ENCODE assay signal across 14 mouse cellular contexts in the genomic region with DNA sequence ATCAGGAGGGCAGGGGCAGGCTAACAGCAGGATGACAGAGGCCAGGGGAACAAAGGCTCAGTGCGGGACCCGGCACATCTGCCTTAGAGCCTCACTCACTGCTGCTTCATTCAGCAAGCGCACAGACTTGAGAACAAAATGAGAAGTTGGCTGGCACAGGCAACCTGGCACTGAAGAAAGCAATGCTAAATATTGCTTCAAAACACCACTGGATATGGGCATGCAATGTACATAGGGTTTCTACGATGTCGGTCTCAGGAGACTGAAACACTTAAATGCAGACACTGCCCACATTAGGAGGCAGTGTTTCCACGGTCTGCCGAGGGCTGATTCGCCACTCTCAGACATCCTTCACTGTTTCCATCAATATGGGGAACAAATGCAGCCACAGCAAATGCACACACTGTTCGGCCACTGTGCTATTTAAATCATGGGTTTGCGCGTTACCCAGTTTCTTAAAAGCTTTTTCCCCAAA.
DNase-seq lines count a peak whose midpoint lies in the region; ATAC-seq and TF ChIP-seq lines count a peak whose summit lies in the region.
"Had no signal": no experiment of that assay in that cellular context is flagged by ENCODE, and none has a peak within 500 bp of the region (broad histone marks: within the 10 kb centered on the region; RNA-seq: fewer than 3 reads in every experiment).

No protein-coding gene starts in this region.

- no peaks in the 10 kb centered on the region for H3K9me3 ChIP-seq in hindbrain, embryonic 10.5 days
- H3K9me3 ChIP-seq in midbrain, embryonic 12.5 days: no peaks in the 10 kb centered on the region
- no peaks in the 10 kb centered on the region for H3K9me3 ChIP-seq in intestine, postnatal 0 days (ENCODE audit: control insufficient read depth)
- no peaks in the 10 kb centered on the region for H3K9me3 ChIP-seq in forebrain, postnatal 0 days (ENCODE audit: low read length)
- H3K9me3 ChIP-seq: liver, embryonic 13.5 days had no signal

- intact Hi-C loops in gastrocnemius, adult 2 months (cut with DNase I): no loop called here

- H3K4me1 ChIP-seq in hindbrain, embryonic 10.5 days (replicated peaks): peaks cover 9% of the 10 kb centered on the region; the same call in 1 of the 2 replicates
- H3K4me1 ChIP-seq in midbrain, embryonic 12.5 days: no peaks in the 10 kb centered on the region; the same call in 1 of the 2 replicates
- H3K4me1 ChIP-seq in intestine, postnatal 0 days (replicated peaks; ENCODE audit: control insufficient read depth, insufficient read depth, low read length): no peaks in the 10 kb centered on the region
- H3K4me1 ChIP-seq in forebrain, postnatal 0 days (ENCODE audit: insufficient read depth): no peaks in the 10 kb centered on the region

- peak overlapping the region; percentile 11; the same call in 1 of the 2 replicates for H3K4me3 ChIP-seq in gastrocnemius, adult 2 months
- H3K4me3 ChIP-seq in hindbrain, embryonic 10.5 days: no peak overlapping the region
- no peak overlapping the region for H3K4me3 ChIP-seq in midbrain, embryonic 12.5 days
- H3K4me3 ChIP-seq in intestine, postnatal 0 days (ENCODE audit: low read depth, low read length): no peak overlapping the region
- no peak overlapping the region for H3K4me3 ChIP-seq in forebrain, postnatal 0 days (ENCODE audit: low read depth, low read length)
- H3K4me3 ChIP-seq: erythroblast, embryonic 14.5 days; liver, embryonic 13.5 days had no signal

- no peak overlapping the region for H3K27ac ChIP-seq in gastrocnemius, adult 2 months
- peak overlapping the region; percentile 69; the same call in 1 of the 2 replicates for H3K27ac ChIP-seq in hindbrain, embryonic 10.5 days
- peak overlapping the region; percentile 52 for H3K27ac ChIP-seq in midbrain, embryonic 12.5 days (replicated peaks)
- no peak overlapping the region for H3K27ac ChIP-seq in intestine, postnatal 0 days (ENCODE audit: low read depth, low read length)
- no peak overlapping the region for H3K27ac ChIP-seq in forebrain, postnatal 0 days (ENCODE audit: low read depth, low read length)
- H3K27ac ChIP-seq: liver, embryonic 13.5 days had no signal

- H3K9ac ChIP-seq in midbrain, embryonic 12.5 days (replicated peaks): no peak overlapping the region
- H3K9ac ChIP-seq in intestine, postnatal 0 days (ENCODE audit: low read depth, low read length): no peak overlapping the region
- no peak overlapping the region for H3K9ac ChIP-seq in forebrain, postnatal 0 days
- H3K9ac ChIP-seq: liver, embryonic 13.5 days had no signal

- H3K36me3 ChIP-seq in hindbrain, embryonic 10.5 days: no peaks in the 10 kb centered on the region
- no peaks in the 10 kb centered on the region for H3K36me3 ChIP-seq in midbrain, embryonic 12.5 days
- no peaks in the 10 kb centered on the region for H3K36me3 ChIP-seq in intestine, postnatal 0 days (ENCODE audit: control insufficient read depth, insufficient read depth)
- H3K36me3 ChIP-seq in forebrain, postnatal 0 days (ENCODE audit: insufficient read depth): no peaks in the 10 kb centered on the region
- H3K36me3 ChIP-seq: liver, embryonic 13.5 days had no signal

- no peak for TF ChIP-seq CTCF in gastrocnemius, adult 2 months (IDR thresholded peaks at IDR 0.05)
- no peak for TF ChIP-seq CTCF in intestine, postnatal 0 days (IDR thresholded peaks at IDR 0.05; ENCODE audit: low read depth)
- TF ChIP-seq CTCF in forebrain, postnatal 0 days (IDR thresholded peaks at IDR 0.05; ENCODE audit: low read depth): no peak

- no peaks in the 10 kb centered on the region for H3K27me3 ChIP-seq in hindbrain, embryonic 10.5 days (ENCODE audit: insufficient read depth, poor library complexity, severe bottlenecking)
- H3K27me3 ChIP-seq in midbrain, embryonic 12.5 days: no peaks in the 10 kb centered on the region
- no peaks in the 10 kb centered on the region for H3K27me3 ChIP-seq in intestine, postnatal 0 days (replicated peaks; ENCODE audit: control insufficient read depth, insufficient read depth, low read length)
- no peaks in the 10 kb centered on the region for H3K27me3 ChIP-seq in forebrain, postnatal 0 days (ENCODE audit: insufficient read depth, low read length)
- H3K27me3 ChIP-seq: liver, embryonic 13.5 days had no signal

- peak; percentile 72; the same call in 1 of the 2 replicates for ATAC-seq in midbrain, embryonic 12.5 days (ENCODE audit: low FRiP score, low read depth)
- ATAC-seq in intestine, postnatal 0 days: no peak
- ATAC-seq in forebrain, postnatal 0 days: no peak

- H3K4me2 ChIP-seq in midbrain, embryonic 12.5 days (replicated peaks): peak overlapping the region; percentile 25; the same call in 1 of the 2 replicates
- H3K4me2 ChIP-seq in intestine, postnatal 0 days (replicated peaks; ENCODE audit: low read depth): no peak overlapping the region
- H3K4me2 ChIP-seq in forebrain, postnatal 0 days (ENCODE audit: low read depth): no peak overlapping the region
- H3K4me2 ChIP-seq: heart, embryonic 11.5 days; liver, embryonic 13.5 days had no signal

- WGBS in hindbrain, embryonic 10.5 days: 67% methylated on average over 11 of the region's 11 CpGs
- 51% methylated on average over 11 of the region's 11 CpGs for WGBS in midbrain, embryonic 12.5 days
- WGBS in intestine, postnatal 0 days: 89% methylated on average over 11 of the region's 11 CpGs
- 59% methylated on average over 11 of the region's 11 CpGs for WGBS in forebrain, postnatal 0 days

- DNase-seq in gastrocnemius, adult 2 months: no peak
- DNase-seq in gastrocnemius, adult 18-20 months (ENCODE audit: low spot score): no peak
- peak; percentile 19 for DNase-seq in hindbrain, embryonic 10.5 days (ENCODE audit: low spot score)
- peak; percentile 27 to 33 for DNase-seq in right cerebral cortex, postnatal 10 days (ENCODE audit: low spot score in 2 of 2)
- DNase-seq in yolk sac, embryonic 10.5 days (ENCODE audit: low spot score): no peak
- DNase-seq in forebrain, postnatal 0 days: no peak
- DNase-seq: B cell, adult 2 months; cerebellum, postnatal 14 days; liver, embryonic 13.5 days; lung, postnatal 4 days had no signal

Comparison
In these comparisons a context has a peak if more than half of its experiments do, and no peak if none do; other contexts are left out.
1. DNase-seq: peak in hindbrain, embryonic 10.5 days (single experiment) and right cerebral cortex, postnatal 10 days (2 of 2); none in gastrocnemius, adult 2 months (single experiment), gastrocnemius, adult 18-20 months (single experiment), yolk sac, embryonic 10.5 days (single experiment) and forebrain, postnatal 0 days (single experiment).
2. H3K27ac ChIP-seq: peak in hindbrain, embryonic 10.5 days (single experiment) and midbrain, embryonic 12.5 days (single experiment); none in gastrocnemius, adult 2 months (single experiment), intestine, postnatal 0 days (single experiment) and forebrain, postnatal 0 days (single experiment).